ENCODE assay signal across 9 mouse cellular contexts in genomic region chr7:127944614-127945013, GRCm38 (mm10). TPM values are rescaled to one million over a fixed set of nuclear protein-coding genes. Genes with fewer than 3 reads are reported as not detected.
DNase-seq lines count a peak whose midpoint lies in the region; ATAC-seq lines count a peak whose summit lies in the region.
"Had no signal": no experiment of that assay in that cellular context is flagged by ENCODE, and none has a peak within 500 bp of the region (broad histone marks: within the 10 kb centered on the region; RNA-seq: fewer than 3 reads in every experiment).

No protein-coding gene starts in this region.

- WGBS in forebrain, embryonic 12.5 days: 13% methylated on average over 23 of the region's 23 CpGs
- 12% methylated on average over 23 of the region's 23 CpGs for WGBS in forebrain, embryonic 16.5 days
- WGBS in midbrain, embryonic 11.5 days: 11% methylated on average over 23 of the region's 23 CpGs
- 17% methylated on average over 23 of the region's 23 CpGs for WGBS in midbrain, embryonic 13.5 days
- 8% methylated on average over 23 of the region's 23 CpGs for WGBS in intestine, embryonic 15.5 days
- 7% methylated on average over 23 of the region's 23 CpGs for WGBS in stomach, embryonic 16.5 days
- WGBS in forebrain, embryonic 13.5 days: 17% methylated on average over 23 of the region's 23 CpGs

- H3K9ac ChIP-seq in forebrain, embryonic 12.5 days: no peak overlapping the region
- H3K9ac ChIP-seq in forebrain, embryonic 16.5 days (replicated peaks; ENCODE audit: low read depth, low read length): no peak overlapping the region
- H3K9ac ChIP-seq in midbrain, embryonic 11.5 days (ENCODE audit: low read length): no peak overlapping the region
- no peak overlapping the region for H3K9ac ChIP-seq in midbrain, embryonic 13.5 days (replicated peaks)
- H3K9ac ChIP-seq in intestine, embryonic 15.5 days: no peak overlapping the region
- H3K9ac ChIP-seq in stomach, embryonic 16.5 days (ENCODE audit: low read length): no peak overlapping the region; the same call in 1 of the 2 replicates
- no peak overlapping the region for H3K9ac ChIP-seq in forebrain, embryonic 13.5 days

- H3K27me3 ChIP-seq in forebrain, embryonic 12.5 days: peaks cover 35% of the 10 kb centered on the region
- peaks cover 11% of the 10 kb centered on the region for H3K27me3 ChIP-seq in forebrain, embryonic 16.5 days (replicated peaks; ENCODE audit: control insufficient read depth, insufficient read depth, low read length)
- peaks cover 2% of the 10 kb centered on the region; the same call in 1 of the 2 replicates for H3K27me3 ChIP-seq in midbrain, embryonic 11.5 days (ENCODE audit: control insufficient read depth, insufficient read depth, low read length)
- peaks cover 36% of the 10 kb centered on the region for H3K27me3 ChIP-seq in midbrain, embryonic 13.5 days
- peaks cover 26% of the 10 kb centered on the region for H3K27me3 ChIP-seq in intestine, embryonic 15.5 days (replicated peaks)
- H3K27me3 ChIP-seq in stomach, embryonic 16.5 days (ENCODE audit: control insufficient read depth, insufficient read depth, low read length): peaks cover 7% of the 10 kb centered on the region
- H3K27me3 ChIP-seq in forebrain, embryonic 13.5 days: peaks cover 36% of the 10 kb centered on the region

- H3K4me3 ChIP-seq in forebrain, embryonic 12.5 days (replicated peaks): no peak overlapping the region
- H3K4me3 ChIP-seq in forebrain, embryonic 16.5 days (replicated peaks; ENCODE audit: low read length): no peak overlapping the region
- no peak overlapping the region for H3K4me3 ChIP-seq in midbrain, embryonic 11.5 days (ENCODE audit: low read depth, low read length)
- no peak overlapping the region for H3K4me3 ChIP-seq in midbrain, embryonic 13.5 days (replicated peaks)
- H3K4me3 ChIP-seq in intestine, embryonic 15.5 days (replicated peaks): no peak overlapping the region; the same call in 1 of the 2 replicates
- 0 out of 2 replicates have a peak overlapping the region, but pooled peaks have one; percentile 5 for H3K4me3 ChIP-seq in stomach, embryonic 16.5 days (replicated peaks; ENCODE audit: low read length)
- H3K4me3 ChIP-seq in forebrain, embryonic 13.5 days: no peak overlapping the region

- no peaks in the 10 kb centered on the region for H3K4me1 ChIP-seq in forebrain, embryonic 12.5 days
- H3K4me1 ChIP-seq in forebrain, embryonic 16.5 days (replicated peaks; ENCODE audit: control insufficient read depth, insufficient read depth, low read length): no peaks in the 10 kb centered on the region
- H3K4me1 ChIP-seq in midbrain, embryonic 11.5 days (ENCODE audit: control insufficient read depth, insufficient read depth, low read length): no peaks in the 10 kb centered on the region
- no peaks in the 10 kb centered on the region for H3K4me1 ChIP-seq in midbrain, embryonic 13.5 days (replicated peaks)
- H3K4me1 ChIP-seq in intestine, embryonic 15.5 days (replicated peaks): peaks cover 4% of the 10 kb centered on the region; the same call in 1 of the 2 replicates
- no peaks in the 10 kb centered on the region for H3K4me1 ChIP-seq in stomach, embryonic 16.5 days (ENCODE audit: control insufficient read depth, insufficient read depth, low read length)
- H3K4me1 ChIP-seq in forebrain, embryonic 13.5 days: no peaks in the 10 kb centered on the region

- DNase-seq in midbrain, embryonic 11.5 days (ENCODE audit: low spot score, missing footprints): peak; percentile 76
- DNase-seq in layer of hippocampus, postnatal 10 days (ENCODE audit: low spot score in 2 of 2): no peak
- DNase-seq: B cell, adult 2 months had no signal

- peak overlapping the region; percentile 8; the same call in 1 of the 2 replicates for H3K4me2 ChIP-seq in forebrain, embryonic 12.5 days
- no peak overlapping the region for H3K4me2 ChIP-seq in forebrain, embryonic 16.5 days (ENCODE audit: low read length)
- H3K4me2 ChIP-seq in midbrain, embryonic 11.5 days: no peak overlapping the region
- H3K4me2 ChIP-seq in midbrain, embryonic 13.5 days (replicated peaks): no peak overlapping the region
- H3K4me2 ChIP-seq in intestine, embryonic 15.5 days (replicated peaks): peak overlapping the region; percentile 47
- no peak overlapping the region for H3K4me2 ChIP-seq in stomach, embryonic 16.5 days (ENCODE audit: low read depth, low read length)
- no peak overlapping the region for H3K4me2 ChIP-seq in forebrain, embryonic 13.5 days

- H3K9me3 ChIP-seq in forebrain, embryonic 12.5 days: no peaks in the 10 kb centered on the region
- no peaks in the 10 kb centered on the region for H3K9me3 ChIP-seq in forebrain, embryonic 16.5 days (ENCODE audit: control insufficient read depth, low read length)
- no peaks in the 10 kb centered on the region for H3K9me3 ChIP-seq in midbrain, embryonic 11.5 days (ENCODE audit: control insufficient read depth, low read length)
- no peaks in the 10 kb centered on the region for H3K9me3 ChIP-seq in midbrain, embryonic 13.5 days
- no peaks in the 10 kb centered on the region for H3K9me3 ChIP-seq in intestine, embryonic 15.5 days
- H3K9me3 ChIP-seq in stomach, embryonic 16.5 days (replicated peaks; ENCODE audit: control insufficient read depth, low read length): no peaks in the 10 kb centered on the region
- no peaks in the 10 kb centered on the region for H3K9me3 ChIP-seq in forebrain, embryonic 13.5 days (replicated peaks)

- H3K27ac ChIP-seq in forebrain, embryonic 12.5 days: no peak overlapping the region
- no peak overlapping the region for H3K27ac ChIP-seq in forebrain, embryonic 16.5 days (ENCODE audit: low read length)
- no peak overlapping the region for H3K27ac ChIP-seq in midbrain, embryonic 11.5 days (ENCODE audit: low read depth, low read length)
- H3K27ac ChIP-seq in midbrain, embryonic 13.5 days: no peak overlapping the region
- no peak overlapping the region for H3K27ac ChIP-seq in intestine, embryonic 15.5 days
- H3K27ac ChIP-seq in stomach, embryonic 16.5 days (ENCODE audit: low read length): no peak overlapping the region
- H3K27ac ChIP-seq in forebrain, embryonic 13.5 days: no peak overlapping the region

- no peak for ATAC-seq in forebrain, embryonic 12.5 days (ENCODE audit: low FRiP score)
- ATAC-seq in forebrain, embryonic 16.5 days: no peak
- no peak for ATAC-seq in midbrain, embryonic 11.5 days (ENCODE audit: low FRiP score)
- no peak for ATAC-seq in midbrain, embryonic 13.5 days
- peak; percentile 59; the same call in 1 of the 2 replicates for ATAC-seq in intestine, embryonic 15.5 days
- ATAC-seq in stomach, embryonic 16.5 days (ENCODE audit: insufficient read depth, low FRiP score): peak; percentile 52
- ATAC-seq in forebrain, embryonic 13.5 days: no peak

- H3K36me3 ChIP-seq in forebrain, embryonic 12.5 days (replicated peaks): no peaks in the 10 kb centered on the region
- no peaks in the 10 kb centered on the region for H3K36me3 ChIP-seq in forebrain, embryonic 16.5 days (ENCODE audit: control insufficient read depth, insufficient read depth)
- H3K36me3 ChIP-seq in midbrain, embryonic 11.5 days (ENCODE audit: control insufficient read depth, insufficient read depth, low read length): no peaks in the 10 kb centered on the region
- no peaks in the 10 kb centered on the region for H3K36me3 ChIP-seq in midbrain, embryonic 13.5 days
- H3K36me3 ChIP-seq in intestine, embryonic 15.5 days: no peaks in the 10 kb centered on the region
- no peaks in the 10 kb centered on the region for H3K36me3 ChIP-seq in stomach, embryonic 16.5 days (ENCODE audit: control insufficient read depth, insufficient read depth, low read length)
- H3K36me3 ChIP-seq in forebrain, embryonic 13.5 days (ENCODE audit: poor library complexity, severe bottlenecking): no peaks in the 10 kb centered on the region

RNA-seq across cellular contexts. Expression of gene Prss36, which starts 1.9 kb away (rescaled TPM):
- polyA plus RNA-seq in forebrain, embryonic 12.5 days (2016; fragmentation: Nextera tagmentation; extraction: Ambion mirVana): 8.4 and 9.0 TPM in 2 replicates
- polyA plus RNA-seq in forebrain, embryonic 16.5 days (2015; fragmentation: Nextera tagmentation; extraction: Ambion mirVana): 13.2 TPM in 2 replicates
- polyA plus RNA-seq in midbrain, embryonic 11.5 days (2014; fragmentation: Nextera tagmentation; extraction: Ambion mirVana): 9.4 and 9.6 TPM in 2 replicates
- 11.8 and 12.7 TPM in 2 replicates for polyA plus RNA-seq in midbrain, embryonic 13.5 days (2015; fragmentation: Nextera tagmentation; extraction: Ambion mirVana)
- polyA plus RNA-seq in intestine, embryonic 15.5 days (2015; fragmentation: Nextera tagmentation; extraction: Ambion mirVana): 8.2 and 9.6 TPM in 2 replicates
- polyA plus RNA-seq in stomach, embryonic 16.5 days (2015; fragmentation: Nextera tagmentation; extraction: Ambion mirVana): 10.7 and 11.7 TPM in 2 replicates
- total RNA-seq in layer of hippocampus, postnatal 10 days (2021): 10 to 100 TPM; 15.0 to 17.0 TPM
- 7.9 and 10.1 TPM in 2 replicates for polyA plus RNA-seq in forebrain, embryonic 13.5 days (2015; fragmentation: Nextera tagmentation; extraction: Ambion mirVana)

RNA-seq across cellular contexts. Expression of gene Prss8, which starts 14.7 kb away (rescaled TPM):
- polyA plus RNA-seq in forebrain, embryonic 12.5 days (2016; fragmentation: Nextera tagmentation; extraction: Ambion mirVana): 1.5 and 2.4 TPM in 2 replicates
- polyA plus RNA-seq in forebrain, embryonic 16.5 days (2015; fragmentation: Nextera tagmentation; extraction: Ambion mirVana): 0.19 and 0.32 TPM in 2 replicates
- 0.78 and 0.86 TPM in 2 replicates for polyA plus RNA-seq in midbrain, embryonic 11.5 days (2014; fragmentation: Nextera tagmentation; extraction: Ambion mirVana)
- 0.20 and 0.35 TPM in 2 replicates for polyA plus RNA-seq in midbrain, embryonic 13.5 days (2015; fragmentation: Nextera tagmentation; extraction: Ambion mirVana)
- 58.5 and 67.5 TPM in 2 replicates for polyA plus RNA-seq in intestine, embryonic 15.5 days (2015; fragmentation: Nextera tagmentation; extraction: Ambion mirVana)
- 63.8 and 78.8 TPM in 2 replicates for polyA plus RNA-seq in stomach, embryonic 16.5 days (2015; fragmentation: Nextera tagmentation; extraction: Ambion mirVana)
- 1 to 10 TPM; 1.7 to 1.8 TPM for total RNA-seq in layer of hippocampus, postnatal 10 days (2021)
- 0.09 and 0.29 TPM in 2 replicates for polyA plus RNA-seq in forebrain, embryonic 13.5 days (2015; fragmentation: Nextera tagmentation; extraction: Ambion mirVana)

RNA-seq across cellular contexts. Expression of gene Fus, which starts 22.6 kb away (rescaled TPM):
- 517 and 534 TPM in 2 replicates for polyA plus RNA-seq in forebrain, embryonic 12.5 days (2016; fragmentation: Nextera tagmentation; extraction: Ambion mirVana)
- polyA plus RNA-seq in forebrain, embryonic 16.5 days (2015; fragmentation: Nextera tagmentation; extraction: Ambion mirVana): 342 and 386 TPM in 2 replicates
- polyA plus RNA-seq in midbrain, embryonic 11.5 days (2014; fragmentation: Nextera tagmentation; extraction: Ambion mirVana): 51.6 and 54.4 TPM in 2 replicates
- polyA plus RNA-seq in midbrain, embryonic 13.5 days (2015; fragmentation: Nextera tagmentation; extraction: Ambion mirVana): 415 and 452 TPM in 2 replicates
- 306 and 315 TPM in 2 replicates for polyA plus RNA-seq in intestine, embryonic 15.5 days (2015; fragmentation: Nextera tagmentation; extraction: Ambion mirVana)
- 204 and 234 TPM in 2 replicates for polyA plus RNA-seq in stomach, embryonic 16.5 days (2015; fragmentation: Nextera tagmentation; extraction: Ambion mirVana)
- 100 to 1,000 TPM; 423 to 445 TPM for total RNA-seq in layer of hippocampus, postnatal 10 days (2021)
- polyA plus RNA-seq in forebrain, embryonic 13.5 days (2015; fragmentation: Nextera tagmentation; extraction: Ambion mirVana): 452 and 476 TPM in 2 replicates

RNA-seq across cellular contexts. Expression of gene Kat8, which starts 32.3 kb away (rescaled TPM):
- 46.6 and 52.4 TPM in 2 replicates for polyA plus RNA-seq in forebrain, embryonic 12.5 days (2016; fragmentation: Nextera tagmentation; extraction: Ambion mirVana)
- polyA plus RNA-seq in forebrain, embryonic 16.5 days (2015; fragmentation: Nextera tagmentation; extraction: Ambion mirVana): 53.3 and 55.4 TPM in 2 replicates
- polyA plus RNA-seq in midbrain, embryonic 11.5 days (2014; fragmentation: Nextera tagmentation; extraction: Ambion mirVana): 54.6 and 57.1 TPM in 2 replicates
- polyA plus RNA-seq in midbrain, embryonic 13.5 days (2015; fragmentation: Nextera tagmentation; extraction: Ambion mirVana): 51.0 and 56.0 TPM in 2 replicates
- 31.7 and 32.3 TPM in 2 replicates for polyA plus RNA-seq in intestine, embryonic 15.5 days (2015; fragmentation: Nextera tagmentation; extraction: Ambion mirVana)
- 27.6 and 29.2 TPM in 2 replicates for polyA plus RNA-seq in stomach, embryonic 16.5 days (2015; fragmentation: Nextera tagmentation; extraction: Ambion mirVana)
- 10 to 100 TPM; 25.8 to 28.2 TPM for total RNA-seq in layer of hippocampus, postnatal 10 days (2021)
- 49.8 and 51.1 TPM in 2 replicates for polyA plus RNA-seq in forebrain, embryonic 13.5 days (2015; fragmentation: Nextera tagmentation; extraction: Ambion mirVana)

RNA-seq across cellular contexts. Expression of gene Bckdk, which starts 40.7 kb away (rescaled TPM):
- 89.2 and 92.8 TPM in 2 replicates for polyA plus RNA-seq in forebrain, embryonic 12.5 days (2016; fragmentation: Nextera tagmentation; extraction: Ambion mirVana)
- polyA plus RNA-seq in forebrain, embryonic 16.5 days (2015; fragmentation: Nextera tagmentation; extraction: Ambion mirVana): 79.4 and 81.7 TPM in 2 replicates
- polyA plus RNA-seq in midbrain, embryonic 11.5 days (2014; fragmentation: Nextera tagmentation; extraction: Ambion mirVana): 96.5 and 107 TPM in 2 replicates
- polyA plus RNA-seq in midbrain, embryonic 13.5 days (2015; fragmentation: Nextera tagmentation; extraction: Ambion mirVana): 74.7 and 74.8 TPM in 2 replicates
- 158 and 180 TPM in 2 replicates for polyA plus RNA-seq in intestine, embryonic 15.5 days (2015; fragmentation: Nextera tagmentation; extraction: Ambion mirVana)
- 134 and 148 TPM in 2 replicates for polyA plus RNA-seq in stomach, embryonic 16.5 days (2015; fragmentation: Nextera tagmentation; extraction: Ambion mirVana)
- total RNA-seq in layer of hippocampus, postnatal 10 days (2021): 10 to 100 TPM; 45.9 to 48.6 TPM
- polyA plus RNA-seq in forebrain, embryonic 13.5 days (2015; fragmentation: Nextera tagmentation; extraction: Ambion mirVana): 80.2 and 91.6 TPM in 2 replicates

Comparison
In these comparisons a context has a peak if more than half of its experiments do, and no peak if none do; other contexts are left out.
1. H3K4me2 ChIP-seq: peak in forebrain, embryonic 12.5 days (single experiment) and intestine, embryonic 15.5 days (single experiment); none in forebrain, embryonic 16.5 days (single experiment), midbrain, embryonic 11.5 days (single experiment), midbrain, embryonic 13.5 days (single experiment), stomach, embryonic 16.5 days (single experiment) and forebrain, embryonic 13.5 days (single experiment).
2. ATAC-seq: peak in intestine, embryonic 15.5 days (single experiment) and stomach, embryonic 16.5 days (single experiment); none in forebrain, embryonic 12.5 days (single experiment), forebrain, embryonic 16.5 days (single experiment), midbrain, embryonic 11.5 days (single experiment), midbrain, embryonic 13.5 days (single experiment) and forebrain, embryonic 13.5 days (single experiment).
3. RNA of gene Prss8, which starts 14.7 kb away (polyA plus RNA-seq): 63.8 to 78.8 TPM in stomach, embryonic 16.5 days and 58.5 to 67.5 TPM in intestine, embryonic 15.5 days; 1.5 to 2.4 TPM in forebrain, embryonic 12.5 days, 0.78 to 0.86 TPM in midbrain, embryonic 11.5 days, 0.20 to 0.35 TPM in midbrain, embryonic 13.5 days, 0.19 to 0.32 TPM in forebrain, embryonic 16.5 days and 0.09 to 0.29 TPM in forebrain, embryonic 13.5 days; every median in the first group is over 10 times any median in the second.